Mouse (Mus musculus) limb, embryonic 10.5 days (tissue): ENCODE measurements around the gene Ndufa4l2. TPM values are rescaled to one million over a fixed set of nuclear protein-coding genes. Genes with fewer than 3 reads are reported as not detected.

ENCODE experiments used
- polyA plus RNA-seq: library from polyadenylated mRNA; unstranded; fragments of >200 nt; fragmentation: Nextera tagmentation; extraction: Ambion mirVana; gene quantifications from 2 replicates; pipeline ENCODE4 v1.2.1, GENCODE M21; 2016

Gene Ndufa4l2
- polyA plus RNA-seq, 1 experiment from 2014 or later: 1.4 TPM

Other genes with a start within 250 kb of the Ndufa4l2 start
- gene Dctn2, start 248.6 kb upstream of the Ndufa4l2 start, polyA plus RNA-seq: 185 and 194 TPM in 2 replicates
- 16.7 and 18.8 TPM in 2 replicates for gene Mbd6, start 225.9 kb upstream of the Ndufa4l2 start, polyA plus RNA-seq
- gene Mars, start 203.2 kb upstream of the Ndufa4l2 start, polyA plus RNA-seq: 170 and 205 TPM in 2 replicates
- 5.5 and 5.9 TPM in 2 replicates for gene Arhgap9, start 193.0 kb upstream of the Ndufa4l2 start, polyA plus RNA-seq
- gene Gli1, start 173.0 kb upstream of the Ndufa4l2 start, polyA plus RNA-seq: 10.9 and 11.7 TPM in 2 replicates
- gene Inhbe, start 160.6 kb upstream of the Ndufa4l2 start, polyA plus RNA-seq: 0.13 TPM in 1 of 2 replicates, not detected in the other
- 0.10 and 0.23 TPM in 2 replicates for gene Inhbc, start 144.5 kb upstream of the Ndufa4l2 start, polyA plus RNA-seq
- 35.0 and 39.5 TPM in 2 replicates for gene R3hdm2, start 134.6 kb upstream of the Ndufa4l2 start, polyA plus RNA-seq
- 0.40 and 0.76 TPM in 2 replicates for gene Stac3, start 13.3 kb upstream of the Ndufa4l2 start, polyA plus RNA-seq
- gene Shmt2, start 7.5 kb downstream of the Ndufa4l2 start, polyA plus RNA-seq: 143 and 173 TPM in 2 replicates
- gene Nxph4, start 19.6 kb downstream of the Ndufa4l2 start, polyA plus RNA-seq: 0.54 and 1.0 TPM in 2 replicates
- 48.6 and 67.8 TPM in 2 replicates for gene Lrp1, start 106.2 kb downstream of the Ndufa4l2 start, polyA plus RNA-seq
- gene Stat6, start 128.0 kb downstream of the Ndufa4l2 start, polyA plus RNA-seq: 8.4 and 9.7 TPM in 2 replicates
- 11.9 and 12.3 TPM in 2 replicates for gene Nemp1, start 151.9 kb downstream of the Ndufa4l2 start, polyA plus RNA-seq
- gene Nab2, start 153.6 kb downstream of the Ndufa4l2 start, polyA plus RNA-seq: 13.1 and 17.4 TPM in 2 replicates
- gene Myo1a, start 190.2 kb downstream of the Ndufa4l2 start, polyA plus RNA-seq: 0.49 and 0.78 TPM in 2 replicates
- 2.1 and 2.8 TPM in 2 replicates for gene Tac2, start 209.5 kb downstream of the Ndufa4l2 start, polyA plus RNA-seq
- gene Zbtb39, start 224.6 kb downstream of the Ndufa4l2 start, polyA plus RNA-seq: 5.1 and 5.5 TPM in 2 replicates
- 0.50 and 0.51 TPM in 2 replicates for gene Gpr182, start 236.8 kb downstream of the Ndufa4l2 start, polyA plus RNA-seq
- gene Rdh1, start 244.8 kb downstream of the Ndufa4l2 start, polyA plus RNA-seq: not detected in 2 replicates
- gene Rdh16f1, start 244.8 kb downstream of the Ndufa4l2 start, polyA plus RNA-seq: not detected in 2 replicates